Mouse (Mus musculus) intestine, embryonic 16.5 days (tissue): Measurements from ENCODE around the gene Ncaph2. TPM values are rescaled to one million over a fixed set of nuclear protein-coding genes. Genes with fewer than 3 reads are reported as not detected.

ENCODE experiments used
- ATAC-seq: fragments of 200-750 bp; cut with Nextera tagmentation; 2 replicates; pipeline ENCODE4 v1.8.0; 2017; ENCODE audit warnings: moderate TSS enrichment, moderate library complexity
- H3K27ac ChIP-seq: fragments of 300-500 bp; sonication (generic); 2 replicates; pipeline ENCODE4 v1.5.1; 2014; ENCODE audit warnings: mild to moderate bottlenecking, low read length
- H3K27me3 ChIP-seq: fragments of 300-500 bp; sonication (generic); replicated peaks from 2 replicates; pipeline ENCODE4 v1.6.1; 2014; ENCODE audit warnings: low read length, control low read depth, mixed read lengths; ENCODE audit not compliant: control insufficient read depth, insufficient read depth
- H3K36me3 ChIP-seq: fragments of 300-500 bp; sonication (generic); 2 replicates; pipeline ENCODE4 v1.6.1; 2014; ENCODE audit warnings: low read length, control low read depth; ENCODE audit not compliant: control insufficient read depth, insufficient read depth
- H3K4me1 ChIP-seq: fragments of 300-500 bp; sonication (generic); 2 replicates; pipeline ENCODE4 v1.6.1; 2014; ENCODE audit warnings: low read length, control low read depth, mixed read lengths; ENCODE audit not compliant: control insufficient read depth, insufficient read depth
- H3K4me2 ChIP-seq: fragments of 300-500 bp; sonication (generic); 2 replicates; pipeline ENCODE4 v1.6.1; 2014; ENCODE audit warnings: low read depth, low read length, control low read depth
- H3K4me3 ChIP-seq: fragments of 300-500 bp; sonication (generic); 2 replicates; pipeline ENCODE4 v1.5.1; 2014; ENCODE audit warnings: mild to moderate bottlenecking, low read length
- H3K9ac ChIP-seq: fragments of 300-500 bp; sonication (generic); 2 replicates; pipeline ENCODE4 v1.6.1; 2014; ENCODE audit warnings: low read depth, low read length
- H3K9me3 ChIP-seq: fragments of 300-500 bp; sonication (generic); 2 replicates; pipeline ENCODE4 v1.6.1; 2016; ENCODE audit warnings: low read length, control low read depth; ENCODE audit not compliant: control insufficient read depth
- WGBS: fragments of 180-500 bp; shearing (Covaris S2); extraction: QIAGEN DNeasy Blood & Tissue Kit; methylation state at CpG from one replicate; pipeline ENCODE4 v1.1.7; 2014; 5-methylcytosine and 5-hydroxymethylcytosine counted together
- microRNA-seq: library from miRNA; unstranded; fragments of <30 nt; microRNA quantifications from one replicate; pipeline ENCODE4, GENCODE M21; 2016
- polyA plus RNA-seq: library from polyadenylated mRNA; unstranded; fragments of >200 nt; fragmentation: Nextera tagmentation; extraction: Ambion mirVana; gene quantifications from 2 replicates; pipeline ENCODE4 v1.2.1, GENCODE M21; 2015

Gene Ncaph2
- polyA plus RNA-seq, 1 experiment from 2014 or later = 128 TPM

DNA sequence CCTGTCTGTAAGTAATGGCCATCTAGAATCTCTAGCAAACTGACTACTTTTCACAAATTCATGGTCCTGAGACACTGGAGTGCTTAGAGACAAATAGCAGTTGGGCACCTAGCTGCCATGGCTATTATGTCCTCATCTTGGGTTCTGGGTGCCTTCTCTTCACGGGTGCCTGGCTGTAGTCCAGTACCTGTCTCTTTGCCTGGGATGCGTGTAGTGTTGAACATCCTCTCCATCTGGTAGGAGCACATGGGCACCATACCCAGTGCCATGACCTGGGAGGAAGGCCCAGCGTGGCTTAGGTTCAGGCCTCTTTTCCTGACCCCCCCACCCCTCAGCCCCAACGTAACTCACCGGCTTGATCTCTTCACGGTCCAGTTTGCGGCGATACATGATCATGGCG lies 66.4 kb downstream of the Ncaph2 start:
- no peak overlapping the region for H3K4me2 ChIP-seq
- ATAC-seq = no peak
- 96% methylated on average over 9 of the region's 9 CpGs for WGBS
- H3K27me3 ChIP-seq = no peaks in the 10 kb centered on the region
- no peak overlapping the region for H3K27ac ChIP-seq
- 0 out of 2 replicates have a peak, but pooled peaks cover 7% of the 10 kb centered on the region for H3K36me3 ChIP-seq
- no peak overlapping the region for H3K9ac ChIP-seq
- H3K4me1 ChIP-seq = 0 out of 2 replicates have a peak, but pooled peaks cover 3% of the 10 kb centered on the region
- H3K4me3 ChIP-seq = no peak overlapping the region
- H3K9me3 ChIP-seq = no peaks in the 10 kb centered on the region

Small RNA genes within 50 kb of the gene (microRNA-seq; reads per million reads assigned to microRNA genes)
- not detected for gene Mir6959

Other genes with a start within 250 kb of the Ncaph2 start
- gene Tubgcp6, start 232.6 kb upstream of the Ncaph2 start, polyA plus RNA-seq = 8.6 and 9.3 TPM in 2 replicates
- 25.3 and 27.6 TPM in 2 replicates for gene Hdac10, start 227.0 kb upstream of the Ncaph2 start, polyA plus RNA-seq
- 2.7 and 3.1 TPM in 2 replicates for gene Mapk12, start 215.0 kb upstream of the Ncaph2 start, polyA plus RNA-seq
- gene Mapk11, start 206.1 kb upstream of the Ncaph2 start, polyA plus RNA-seq = 4.7 and 5.0 TPM in 2 replicates
- gene Plxnb2, start 174.9 kb upstream of the Ncaph2 start, polyA plus RNA-seq = 98.5 and 104 TPM in 2 replicates
- gene Dennd6b, start 159.2 kb upstream of the Ncaph2 start, polyA plus RNA-seq = 10.9 and 13.0 TPM in 2 replicates
- gene Ppp6r2, start 144.2 kb upstream of the Ncaph2 start, polyA plus RNA-seq = 18.0 and 20.1 TPM in 2 replicates
- 32.0 and 33.4 TPM in 2 replicates for gene Sbf1, start 40.4 kb upstream of the Ncaph2 start, polyA plus RNA-seq
- gene Adm2, start 33.0 kb upstream of the Ncaph2 start, polyA plus RNA-seq = 1.5 and 2.0 TPM in 2 replicates
- 0.46 TPM in 1 of 2 replicates, not detected in the other for gene Miox, start 21.3 kb upstream of the Ncaph2 start, polyA plus RNA-seq
- 55.8 and 56.3 TPM in 2 replicates for gene Lmf2, start 60 bp upstream of the Ncaph2 start, polyA plus RNA-seq
- 15.9 and 19.1 TPM in 2 replicates for gene Sco2, start 18.1 kb downstream of the Ncaph2 start, polyA plus RNA-seq
- gene Tymp, start 21.3 kb downstream of the Ncaph2 start, polyA plus RNA-seq = 1.3 and 2.2 TPM in 2 replicates
- 0.70 and 0.80 TPM in 2 replicates for gene Odf3b, start 23.6 kb downstream of the Ncaph2 start, polyA plus RNA-seq
- not detected in 2 replicates for gene Klhdc7b, start 29.2 kb downstream of the Ncaph2 start, polyA plus RNA-seq
- 0.92 and 1.1 TPM in 2 replicates for gene Syce3, start 54.8 kb downstream of the Ncaph2 start, polyA plus RNA-seq
- gene Cpt1b, start 70.1 kb downstream of the Ncaph2 start, polyA plus RNA-seq = 0.49 and 0.72 TPM in 2 replicates
- gene C730034F03Rik, start 73.9 kb downstream of the Ncaph2 start, polyA plus RNA-seq = 2.6 and 3.2 TPM in 2 replicates
- not detected in 2 replicates for gene Gm44502, start 74.0 kb downstream of the Ncaph2 start, polyA plus RNA-seq
- 63.7 and 67.0 TPM in 2 replicates for gene Chkb, start 74.2 kb downstream of the Ncaph2 start, polyA plus RNA-seq
- gene Mapk8ip2, start 98.2 kb downstream of the Ncaph2 start, polyA plus RNA-seq = 3.4 and 3.6 TPM in 2 replicates
- 29.5 and 36.4 TPM in 2 replicates for gene Arsa, start 121.7 kb downstream of the Ncaph2 start, polyA plus RNA-seq
- gene Shank3, start 143.9 kb downstream of the Ncaph2 start, polyA plus RNA-seq = 0.70 and 0.80 TPM in 2 replicates
- gene Acr, start 212.6 kb downstream of the Ncaph2 start, polyA plus RNA-seq = 0.11 and 0.13 TPM in 2 replicates
- 23.4 and 24.1 TPM in 2 replicates for gene Rabl2, start 236.2 kb downstream of the Ncaph2 start, polyA plus RNA-seq